Mouse (Mus musculus): ENCODE measurements around the gene Aldh1l2. TPM values are rescaled to one million over a fixed set of nuclear protein-coding genes. Genes with fewer than 3 reads are reported as not detected.

Gene Aldh1l2
- total RNA-seq, 2 experiments from 2014 or later = 1.7 to 2.5 TPM

DNA sequence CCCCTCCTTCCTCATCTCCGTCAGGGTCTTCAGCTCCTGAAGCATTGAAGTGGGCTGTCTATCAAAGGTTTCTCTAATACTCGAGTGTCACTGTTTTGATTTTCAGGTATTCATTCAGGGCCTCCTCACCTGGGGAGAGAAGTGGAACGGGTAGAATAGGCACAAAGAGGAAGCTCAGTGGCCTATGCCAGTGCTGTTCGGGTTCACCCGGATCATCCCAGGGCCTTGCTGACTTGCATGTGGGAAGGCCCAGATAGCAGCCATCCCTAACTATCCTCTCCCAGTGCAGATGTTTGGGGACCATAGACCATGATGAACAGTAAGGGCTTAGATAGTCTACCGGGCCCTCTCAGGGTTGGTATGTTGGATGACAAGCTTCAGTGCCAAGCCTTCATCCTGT lies 43.4 kb downstream of the Aldh1l2 start:
- intact Hi-C loops (cut with DNase I) = no loop called here

DNA sequence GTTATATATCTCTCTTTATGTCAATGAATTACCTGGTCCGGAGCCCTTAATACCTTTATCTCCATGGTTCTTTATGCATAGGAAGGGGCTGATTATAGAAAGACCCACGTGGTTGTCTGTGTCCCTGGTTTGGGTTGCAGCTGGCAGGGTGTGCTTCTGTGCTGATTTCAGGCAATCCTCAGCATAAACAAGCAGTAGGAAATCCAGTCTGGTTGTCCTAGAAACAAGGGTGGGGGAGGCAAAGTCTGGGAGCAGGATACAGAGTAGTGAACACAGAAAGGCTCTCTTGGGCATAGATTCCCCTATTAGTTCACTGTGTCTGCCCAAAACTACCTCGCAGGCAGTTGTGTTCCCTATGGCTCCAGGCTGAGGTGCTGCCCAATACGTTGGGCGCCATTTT lies 56.7 kb downstream of the Aldh1l2 start:
- intact Hi-C loops (cut with DNase I) = no loop called here
- peak; percentile 6 to 50 for DNase-seq (ENCODE audit: low spot score in 2 of 2)

More for the DNA sequence above, 43.4 kb downstream of the Aldh1l2 start:
- no peak for DNase-seq (ENCODE audit: low spot score in 2 of 2)

DNA sequence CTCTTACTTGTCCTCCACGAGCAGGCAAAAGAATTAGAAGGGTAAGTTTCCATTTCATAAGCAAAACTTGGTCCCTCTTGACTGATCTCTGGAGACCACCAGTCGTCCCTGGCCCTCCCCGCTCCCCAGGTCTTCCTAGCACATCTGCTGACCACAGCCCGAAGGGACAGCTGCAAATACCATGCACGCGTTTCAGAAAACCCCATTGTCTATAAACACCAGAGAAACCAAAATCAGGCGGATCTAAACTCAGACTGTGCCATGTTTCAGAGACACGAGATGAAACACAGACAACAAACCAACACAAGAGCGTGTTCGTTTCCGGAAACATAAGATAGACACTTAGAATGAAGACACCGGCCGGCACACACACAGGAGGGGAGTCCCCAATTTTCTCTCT lies 58.7 kb downstream of the Aldh1l2 start:
- no peak for DNase-seq (ENCODE audit: low spot score in 2 of 2)
- intact Hi-C loops (cut with DNase I) = no loop called here

DNA sequence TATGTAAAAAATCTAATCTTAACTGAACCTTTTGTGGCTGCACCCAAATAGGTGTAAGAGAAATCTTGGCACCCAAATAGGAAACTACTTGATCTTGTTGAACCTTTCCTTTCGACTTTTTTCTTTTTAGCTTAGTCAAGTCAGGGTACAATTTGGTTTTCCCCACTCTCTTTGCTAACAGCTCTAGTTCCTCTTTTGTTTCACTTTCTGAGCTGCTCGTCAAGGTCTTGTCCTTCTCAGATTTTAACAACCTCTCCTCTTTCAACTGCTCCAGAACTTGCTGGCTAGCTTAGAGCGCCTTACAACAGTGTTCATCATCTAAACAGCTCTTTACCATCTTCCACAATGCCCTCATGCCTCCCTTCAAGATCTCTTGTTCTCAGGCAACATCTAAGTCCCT lies 76.4 kb downstream of the Aldh1l2 start:
- no peak for DNase-seq (ENCODE audit: low spot score in 2 of 2)
- intact Hi-C loops (cut with DNase I) = no loop called here

DNA sequence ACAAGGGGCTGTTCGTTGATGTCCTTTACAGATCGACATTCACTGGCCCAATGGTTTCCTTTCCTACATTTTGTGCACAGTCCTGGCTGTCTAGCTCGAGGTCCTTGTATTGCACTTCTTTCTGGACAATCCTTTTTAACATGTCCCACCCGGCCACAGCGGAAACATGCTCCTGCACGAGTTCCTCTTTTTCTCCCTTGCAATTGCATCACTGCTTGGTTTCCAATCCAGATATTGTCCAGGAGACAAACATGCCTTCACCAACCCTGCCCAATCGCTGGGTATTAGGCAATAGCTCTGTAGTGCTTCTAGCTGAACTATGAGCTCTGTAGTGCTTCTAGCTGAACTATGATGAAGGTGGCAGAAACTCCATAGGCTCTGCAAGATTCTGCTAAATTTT lies 85.4 kb downstream of the Aldh1l2 start:
- no peak for DNase-seq (ENCODE audit: low spot score in 2 of 2)
- intact Hi-C loops (cut with DNase I) = no loop called here

Other genes starting within 250 kb of the Aldh1l2 start
- gene Slc41a2, start 196.3 kb downstream of the Aldh1l2 start, total RNA-seq (2021) = 10 to 100 TPM; 24.0 to 30.0 TPM
- 1 to 10 TPM; 3.3 to 3.7 TPM for gene D10Wsu102e, start 173.9 kb downstream of the Aldh1l2 start, total RNA-seq (2021)
- 10 to 100 TPM; 23.1 to 25.7 TPM for gene Washc4, start 9.6 kb upstream of the Aldh1l2 start, total RNA-seq (2021)
- gene Appl2, start 114.6 kb upstream of the Aldh1l2 start, total RNA-seq (2021) = 10 to 100 TPM; 49.6 to 56.0 TPM
- gene 1500009L16Rik, start 188.7 kb upstream of the Aldh1l2 start, total RNA-seq (2021) = 10 to 100 TPM; 13.3 to 21.9 TPM

Data from left cerebral cortex, postnatal 25 days (tissue).